11 mouse cellular contexts compared by ENCODE assay signal in the genomic region with DNA sequence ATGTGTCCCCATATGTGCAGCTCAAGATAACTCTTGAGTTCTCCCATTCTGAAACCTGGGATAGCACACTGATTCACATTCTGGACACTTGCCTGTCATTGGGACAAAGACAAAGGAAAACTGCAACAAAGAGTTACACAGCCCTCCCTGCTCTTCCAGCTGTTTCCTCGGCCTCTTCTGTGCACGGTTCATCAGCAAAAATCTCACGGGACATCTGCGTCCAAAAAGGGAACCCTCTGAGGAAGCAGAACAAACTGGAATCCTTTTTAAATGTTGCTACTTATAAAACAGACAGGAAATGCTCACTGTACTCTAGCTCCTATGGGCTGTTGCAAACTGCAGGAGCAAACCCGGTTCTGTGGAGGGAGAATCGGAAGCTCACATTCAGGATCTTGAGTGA. TPM values are rescaled to one million over a fixed set of nuclear protein-coding genes. Genes with fewer than 3 reads are reported as not detected.
DNase-seq lines count a peak whose midpoint lies in the region; ATAC-seq and TF ChIP-seq lines count a peak whose summit lies in the region.
"Had no signal": no experiment of that assay in that cellular context is flagged by ENCODE, and none has a peak within 500 bp of the region (broad histone marks: within the 10 kb centered on the region; RNA-seq: fewer than 3 reads in every experiment).

No protein-coding gene starts in this region.

- TF ChIP-seq POLR2A in limb, embryonic 14.5 days (IDR thresholded peaks at IDR 0.05; ENCODE audit: borderline replicate concordance, extremely low read depth, insufficient read depth, insufficient read length), result no peak
- TF ChIP-seq POLR2A in bone marrow macrophage, adult 2 months (IDR thresholded peaks at IDR 0.05; ENCODE audit: borderline replicate concordance, low read depth, low read length), result no peak

- H3K9me3 ChIP-seq in limb, embryonic 14.5 days (ENCODE audit: control insufficient read depth, low read length), result no peaks in the 10 kb centered on the region
- H3K9me3 ChIP-seq in limb, embryonic 10.5 days (replicated peaks), result no peaks in the 10 kb centered on the region

- no peaks in the 10 kb centered on the region for H3K36me3 ChIP-seq in limb, embryonic 14.5 days (ENCODE audit: control insufficient read depth, insufficient read depth, low read length)
- H3K36me3 ChIP-seq in limb, embryonic 10.5 days, result no peaks in the 10 kb centered on the region

- 49% methylated on average over 6 of the region's 6 CpGs for WGBS in limb, embryonic 14.5 days
- 83% methylated on average over 6 of the region's 6 CpGs for WGBS in limb, embryonic 10.5 days

- peak; percentile 16 for DNase-seq in gastrocnemius, postnatal 25 days
- DNase-seq in gastrocnemius, postnatal 10 days, result no peak
- DNase-seq in limb, embryonic 14.5 days (ENCODE audit: low spot score), result peak; percentile 28
- DNase-seq in limb, embryonic 10.5 days (ENCODE audit: low spot score), result no peak
- DNase-seq in ovary, adult 18-20 months (ENCODE audit: low spot score), result no peak
- DNase-seq in left cerebral cortex, postnatal 14 days (ENCODE audit: low spot score in 2 of 2), result no peak
- DNase-seq: left cerebral cortex, postnatal 4 days; right cerebral cortex, postnatal 14 days had no signal

- no peaks in the 10 kb centered on the region for H3K27me3 ChIP-seq in limb, embryonic 14.5 days (ENCODE audit: control insufficient read depth, insufficient read depth, low read length)
- H3K27me3 ChIP-seq in limb, embryonic 10.5 days (ENCODE audit: low read depth, poor library complexity, severe bottlenecking), result no peaks in the 10 kb centered on the region

- no peak overlapping the region for H3K9ac ChIP-seq in limb, embryonic 14.5 days (ENCODE audit: low read depth, low read length, severe bottlenecking)

- intact Hi-C loops in left cerebral cortex, postnatal 14 days (cut with DNase I), result no loop called here

- no peak overlapping the region for H3K4me3 ChIP-seq in limb, embryonic 14.5 days (replicated peaks; ENCODE audit: low read length)
- no peak overlapping the region for H3K4me3 ChIP-seq in limb, embryonic 10.5 days
- H3K4me3 ChIP-seq in bone marrow macrophage, adult 2 months (ENCODE audit: insufficient read depth, low read length), result peak overlapping the region; percentile 35

- no peak for TF ChIP-seq CTCF in bone marrow macrophage, adult 2 months (IDR thresholded peaks at IDR 0.05; ENCODE audit: low read depth, low read length)

- H3K27ac ChIP-seq in limb, embryonic 14.5 days (replicated peaks; ENCODE audit: low read depth, low read length), result no peak overlapping the region
- no peak overlapping the region for H3K27ac ChIP-seq in limb, embryonic 10.5 days
- peak overlapping the region; percentile 88 for H3K27ac ChIP-seq in bone marrow macrophage, adult 2 months (ENCODE audit: insufficient read depth, low read depth, low read length)

- peaks cover 2% of the 10 kb centered on the region for H3K4me1 ChIP-seq in limb, embryonic 14.5 days (ENCODE audit: control insufficient read depth, insufficient read depth, low read length)
- H3K4me1 ChIP-seq in limb, embryonic 10.5 days, result peaks cover 6% of the 10 kb centered on the region
- peaks cover 14% of the 10 kb centered on the region for H3K4me1 ChIP-seq in bone marrow macrophage, adult 2 months (ENCODE audit: control insufficient read depth, insufficient read depth, low read length)

- no peak; the same call in 1 of the 2 replicates for ATAC-seq in limb, embryonic 14.5 days (ENCODE audit: low FRiP score, low read depth)
- ATAC-seq in granulocyte monocyte progenitor cell, adult 5-6 weeks (replicated peaks; ENCODE audit: poor library complexity, severe bottlenecking), result peak; percentile 93
- ATAC-seq: intestine, postnatal 0 days had no signal

- no peak overlapping the region for H3K4me2 ChIP-seq in limb, embryonic 14.5 days (replicated peaks; ENCODE audit: low read depth, low read length, severe bottlenecking)

RNA-seq across cellular contexts. Expression of gene Rtkn2, which starts 13.3 kb away (rescaled TPM):
- total RNA-seq in gastrocnemius, postnatal 25 days (2021), result under 1 TPM; 0.29 to 0.36 TPM
- total RNA-seq in gastrocnemius, postnatal 10 days (2021), result 1 to 10 TPM; 2.2 to 3.0 TPM
- polyA plus RNA-seq in limb, embryonic 14.5 days (2012; rRNA removed), result 2.7 and 2.9 TPM in 2 replicates
- 5.7 and 7.8 TPM in 2 replicates for polyA plus RNA-seq in limb, embryonic 14.5 days (2014; fragmentation: Nextera tagmentation; extraction: Ambion mirVana)
- 9.3 and 11.8 TPM in 2 replicates for polyA plus RNA-seq in limb, embryonic 10.5 days (2016; fragmentation: Nextera tagmentation; extraction: Ambion mirVana)
- polyA plus RNA-seq in bone marrow macrophage, adult 2 months (2012; ENCODE audit: insufficient read depth, insufficient read length, missing spikeins), result 1.3 and 1.7 TPM in 2 replicates
- 1.9 and 6.6 TPM in 2 replicates for total RNA-seq in granulocyte monocyte progenitor cell, adult 5-6 weeks (2014; fragmentation: Nextera tagmentation)
- 9.6 and 9.8 TPM in 2 replicates for total RNA-seq in granulocyte monocyte progenitor cell, adult 5-6 weeks (2017)
- total RNA-seq in left cerebral cortex, postnatal 14 days (2021), result 1 to 10 TPM; 4.5 to 4.6 TPM

RNA-seq across cellular contexts. Expression of gene Zfp365, which starts 53.6 kb away (rescaled TPM):
- total RNA-seq in gastrocnemius, postnatal 25 days (2021), result under 1 TPM; 0.13 to 0.88 TPM
- total RNA-seq in gastrocnemius, postnatal 10 days (2021), result 1 to 10 TPM in 1 of 2 experiments, under 1 TPM in 1; 0.59 to 1.5 TPM
- 1.5 and 1.6 TPM in 2 replicates for polyA plus RNA-seq in limb, embryonic 14.5 days (2012; rRNA removed)
- 1.5 and 2.0 TPM in 2 replicates for polyA plus RNA-seq in limb, embryonic 14.5 days (2014; fragmentation: Nextera tagmentation; extraction: Ambion mirVana)
- polyA plus RNA-seq in limb, embryonic 10.5 days (2016; fragmentation: Nextera tagmentation; extraction: Ambion mirVana), result 1.2 and 1.9 TPM in 2 replicates
- not detected in 2 replicates for polyA plus RNA-seq in bone marrow macrophage, adult 2 months (2012; ENCODE audit: insufficient read depth, insufficient read length, missing spikeins)
- not detected in 2 replicates for total RNA-seq in granulocyte monocyte progenitor cell, adult 5-6 weeks (2014; fragmentation: Nextera tagmentation)
- total RNA-seq in granulocyte monocyte progenitor cell, adult 5-6 weeks (2017), result not detected in 2 replicates
- total RNA-seq in left cerebral cortex, postnatal 14 days (2021), result 100 to 1,000 TPM; 299 to 313 TPM

Comparison
In these comparisons a context has a peak if more than half of its experiments do, and no peak if none do; other contexts are left out.
1. DNase-seq: peak in gastrocnemius, postnatal 25 days (single experiment) and limb, embryonic 14.5 days (single experiment); none in gastrocnemius, postnatal 10 days (single experiment), limb, embryonic 10.5 days (single experiment), ovary, adult 18-20 months (single experiment) and left cerebral cortex, postnatal 14 days (0 of 2).
2. RNA of gene Zfp365, which starts 53.6 kb away (total RNA-seq): 299 to 313 TPM in left cerebral cortex, postnatal 14 days; 0.59 to 1.5 TPM in gastrocnemius, postnatal 10 days, 0.13 to 0.88 TPM in gastrocnemius, postnatal 25 days and not detected in granulocyte monocyte progenitor cell, adult 5-6 weeks; every median in the first group is over 100 times any median in the second.